Mouse (Mus musculus) midbrain, embryonic 11.5 days (tissue): ENCODE measurements around the gene Amotl1. TPM values are rescaled to one million over a fixed set of nuclear protein-coding genes. Genes with fewer than 3 reads are reported as not detected.

Source experiments
- ATAC-seq: fragments of 200-750 bp; cut with Nextera tagmentation; 2 replicates; pipeline ENCODE4 v1.8.0; 2017; ENCODE audit warnings: moderate TSS enrichment, moderate library complexity; ENCODE audit not compliant: low FRiP score
- DNase-seq: peaks from one replicate; pipeline ENCODE4 v3.0.0; 2015; ENCODE audit warnings: low spot score; ENCODE audit errors: missing footprints
- H3K27ac ChIP-seq: fragments of 300-500 bp; sonication (generic); 2 replicates; pipeline ENCODE4 v1.5.1; 2014; ENCODE audit warnings: low read depth, low read length
- H3K27me3 ChIP-seq: fragments of 300-500 bp; sonication (generic); 2 replicates; pipeline ENCODE4 v1.6.1; 2014; ENCODE audit warnings: mild to moderate bottlenecking, low read length, moderate library complexity, mixed read lengths; ENCODE audit not compliant: control insufficient read depth, insufficient read depth
- H3K36me3 ChIP-seq: fragments of 300-500 bp; sonication (generic); 2 replicates; pipeline ENCODE4 v1.6.1; 2014; ENCODE audit warnings: mild to moderate bottlenecking, low read length, moderate library complexity, mixed read lengths; ENCODE audit not compliant: control insufficient read depth, insufficient read depth
- H3K4me1 ChIP-seq: fragments of 300-500 bp; sonication (generic); 2 replicates; pipeline ENCODE4 v1.6.1; 2014; ENCODE audit warnings: low read length; ENCODE audit not compliant: control insufficient read depth, insufficient read depth
- H3K4me2 ChIP-seq: fragments of 300-500 bp; sonication (generic); 2 replicates; pipeline ENCODE4 v1.6.1; 2014; ENCODE audit warnings: mild to moderate bottlenecking, moderate library complexity
- H3K4me3 ChIP-seq: fragments of 300-500 bp; sonication (generic); 2 replicates; pipeline ENCODE4 v1.5.1; 2014; ENCODE audit warnings: low read depth, low read length
- H3K9ac ChIP-seq: fragments of 300-500 bp; sonication (generic); 2 replicates; pipeline ENCODE4 v1.6.1; 2014; ENCODE audit warnings: low read length
- H3K9me3 ChIP-seq: fragments of 300-500 bp; sonication (generic); 2 replicates; pipeline ENCODE4 v1.6.1; 2016; ENCODE audit warnings: low read length; ENCODE audit not compliant: control insufficient read depth
- WGBS: fragments of 180-500 bp; shearing (Covaris S2); extraction: QIAGEN DNeasy Blood & Tissue Kit; methylation state at CpG from one replicate; pipeline ENCODE4 v1.1.7; 2014; 5-methylcytosine and 5-hydroxymethylcytosine counted together
- polyA plus RNA-seq: library from polyadenylated mRNA; unstranded; fragments of >200 nt; fragmentation: Nextera tagmentation; extraction: Ambion mirVana; gene quantifications from 2 replicates; pipeline ENCODE4 v1.2.1, GENCODE M21; 2014

The Amotl1 gene
- polyA plus RNA-seq, 1 experiment from 2014 or later, result 15.2 TPM

DNA sequence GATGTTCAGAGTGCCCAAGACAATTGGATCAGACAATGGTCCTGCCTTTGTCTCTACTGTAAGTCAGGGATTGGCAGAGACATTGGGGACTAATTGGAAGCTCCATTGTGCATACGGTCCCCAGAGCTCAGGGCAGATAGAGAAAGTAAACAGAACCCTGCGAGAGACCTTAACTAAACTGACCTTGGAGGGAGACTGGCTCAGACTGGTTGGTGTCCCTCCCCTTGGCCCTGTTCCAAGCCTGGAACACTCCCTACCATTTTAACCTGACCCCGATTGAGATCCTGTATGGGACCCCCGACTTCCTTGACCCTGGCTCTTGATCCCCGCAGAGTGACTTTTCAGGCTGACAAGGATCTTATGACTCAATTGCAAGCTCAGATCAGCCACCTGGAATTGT, 114.9 kb downstream of the Amotl1 start:
- WGBS, result 81% methylated on average over 5 of the region's 5 CpGs
- no peak for ATAC-seq

DNA sequence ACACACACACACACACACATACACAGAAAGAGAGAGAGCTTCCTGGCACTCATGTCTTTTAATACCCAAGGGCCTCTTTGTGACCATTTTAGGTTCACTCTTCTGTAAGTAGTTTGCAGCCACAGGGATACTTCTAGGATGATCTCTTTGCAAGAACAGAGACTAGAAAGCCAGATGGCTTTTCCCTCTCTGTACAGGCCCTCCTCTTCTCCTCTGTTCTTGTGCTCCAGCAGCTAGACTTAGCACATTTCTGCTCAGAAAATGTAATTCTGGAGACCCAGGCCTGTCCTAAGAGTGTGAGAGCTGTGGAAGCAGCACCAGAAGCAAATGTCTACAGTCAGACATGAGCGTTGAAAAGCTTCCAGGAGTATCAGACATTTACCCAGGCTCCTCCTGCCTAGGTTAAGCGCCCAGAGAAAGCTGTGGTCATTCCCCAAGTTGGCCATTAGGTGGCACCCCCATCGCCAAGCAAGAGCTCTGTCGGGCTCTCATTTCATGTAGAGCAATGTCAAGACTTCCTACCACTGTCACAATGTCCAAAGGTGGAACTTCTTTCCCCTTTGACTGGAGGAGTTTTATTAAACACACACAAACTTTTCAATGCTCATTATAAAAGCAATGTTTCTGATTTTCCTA, 121.3 kb downstream of the Amotl1 start:
- no peak overlapping the region for H3K27ac ChIP-seq
- peak; percentile 65; the same call in 1 of the 2 replicates for ATAC-seq
- H3K27me3 ChIP-seq, result no peaks in the 10 kb centered on the region
- peak; percentile 94 for DNase-seq
- no peaks in the 10 kb centered on the region for H3K9me3 ChIP-seq
- no peaks in the 10 kb centered on the region for H3K4me1 ChIP-seq
- H3K9ac ChIP-seq, result no peak overlapping the region
- H3K4me2 ChIP-seq, result no peak overlapping the region
- WGBS, result 6% methylated on average over 4 of the region's 4 CpGs
- H3K4me3 ChIP-seq, result no peak overlapping the region
- H3K36me3 ChIP-seq, result no peaks in the 10 kb centered on the region

More for the DNA sequence above, 114.9 kb downstream of the Amotl1 start:
- Histone ChIP-seq H3K27ac (no peak overlapping the region), H3K4me3 (no peak overlapping the region), H3K27me3 (no peaks in the 10 kb centered on the region), H3K9ac (no peak overlapping the region), H3K4me1 (peaks cover 7% of the 10 kb centered on the region), H3K9me3 (no peaks in the 10 kb centered on the region), H3K36me3 (no peaks in the 10 kb centered on the region), H3K4me2 (no peak overlapping the region)
- no peak for DNase-seq

DNA sequence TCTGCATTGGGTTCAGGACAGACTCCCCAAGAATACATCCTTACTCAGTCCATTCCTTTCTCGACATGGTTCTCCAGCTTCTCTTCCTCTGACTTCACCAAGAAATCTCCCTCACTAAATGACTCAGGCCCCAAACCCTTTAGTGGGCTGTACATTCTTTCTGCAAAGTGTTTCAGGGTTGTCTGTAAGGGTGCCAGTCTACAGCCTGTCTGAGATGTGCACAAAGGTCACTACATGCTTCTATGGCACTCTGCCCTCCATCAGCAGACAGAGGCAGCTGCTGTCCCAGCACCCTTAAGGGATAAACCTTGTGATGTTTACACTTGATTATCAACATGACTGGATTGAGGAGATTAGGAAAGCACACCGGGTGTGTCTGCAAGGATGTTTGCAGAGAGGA, 123.2 kb downstream of the Amotl1 start:
- no peaks in the 10 kb centered on the region for H3K9me3 ChIP-seq
- H3K4me1 ChIP-seq, result no peaks in the 10 kb centered on the region
- no peak overlapping the region for H3K27ac ChIP-seq
- 53% methylated on average over 2 of the region's 2 CpGs for WGBS
- no peak overlapping the region for H3K9ac ChIP-seq
- H3K27me3 ChIP-seq, result no peaks in the 10 kb centered on the region
- no peak for ATAC-seq
- H3K36me3 ChIP-seq, result no peaks in the 10 kb centered on the region
- DNase-seq, result no peak
- H3K4me2 ChIP-seq, result no peak overlapping the region
- H3K4me3 ChIP-seq, result no peak overlapping the region

DNA sequence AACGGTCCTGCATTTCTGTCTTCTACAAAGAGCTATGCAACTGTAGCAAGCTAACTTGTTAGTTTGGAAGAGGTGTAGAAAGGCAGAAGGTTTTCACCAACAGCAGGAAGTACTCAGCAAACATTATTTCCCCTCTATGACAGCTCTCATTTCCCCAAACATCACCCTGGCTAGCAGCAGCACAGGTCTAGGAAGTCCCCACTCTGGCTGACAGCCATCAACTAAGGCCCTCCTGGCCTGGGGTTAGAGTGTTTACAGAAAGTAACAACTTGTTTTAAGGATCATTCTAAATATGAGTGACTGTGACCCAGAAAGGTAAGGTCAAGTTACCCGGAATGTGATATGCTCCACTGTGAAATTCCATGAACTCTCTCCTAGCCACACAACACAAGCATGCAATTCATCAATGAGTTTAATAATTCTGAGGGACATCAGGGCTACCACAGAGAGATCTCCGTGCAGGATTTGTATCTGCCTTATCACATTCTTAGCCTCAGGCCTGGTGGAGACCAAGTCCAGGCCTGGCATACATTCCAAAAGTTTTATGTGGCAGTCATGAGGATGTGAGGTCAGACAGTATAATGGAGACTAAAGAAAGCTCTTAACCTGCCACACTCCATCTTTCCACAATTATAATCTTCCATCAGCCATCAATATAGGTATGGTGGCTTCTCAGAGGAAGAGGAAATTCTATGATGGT, 123.7 kb downstream of the Amotl1 start:
- Histone ChIP-seq H3K9ac (no peak overlapping the region), H3K27me3 (no peaks in the 10 kb centered on the region), H3K4me3 (no peak overlapping the region), H3K9me3 (no peaks in the 10 kb centered on the region), H3K4me2 (no peak overlapping the region), H3K4me1 (no peaks in the 10 kb centered on the region), H3K27ac (no peak overlapping the region), H3K36me3 (no peaks in the 10 kb centered on the region)
- DNase-seq, result no peak
- no peak for ATAC-seq
- WGBS, result 76% methylated on average over 3 of the region's 3 CpGs

DNA sequence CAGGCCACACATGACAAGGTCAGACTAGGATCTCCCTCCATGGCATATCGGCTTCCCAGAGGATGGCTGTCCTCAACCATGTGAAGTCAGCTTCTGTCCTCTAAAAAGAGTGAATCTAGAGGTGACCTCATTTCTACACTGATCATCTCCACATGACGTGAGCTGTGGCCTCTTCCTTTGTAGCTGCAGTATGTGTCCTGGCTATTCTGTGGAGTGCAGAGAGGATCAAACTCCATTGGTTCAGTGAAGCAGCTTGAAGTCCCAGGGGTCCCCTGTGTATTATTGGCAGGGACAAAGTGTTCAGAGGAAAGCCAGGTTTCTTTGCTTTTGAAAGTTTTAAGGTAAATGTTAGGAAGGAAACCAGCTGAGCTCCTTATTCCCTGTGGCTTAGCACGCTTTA, 126.8 kb downstream of the Amotl1 start:
- Histone ChIP-seq H3K27me3 (no peaks in the 10 kb centered on the region), H3K4me1 (no peaks in the 10 kb centered on the region), H3K9me3 (no peaks in the 10 kb centered on the region), H3K4me2 (no peak overlapping the region), H3K27ac (no peak overlapping the region), H3K4me3 (no peak overlapping the region), H3K9ac (no peak overlapping the region), H3K36me3 (no peaks in the 10 kb centered on the region)
- DNase-seq (no peak), ATAC-seq (no peak)
- 86% methylated on average over 3 of the region's 3 CpGs for WGBS

DNA sequence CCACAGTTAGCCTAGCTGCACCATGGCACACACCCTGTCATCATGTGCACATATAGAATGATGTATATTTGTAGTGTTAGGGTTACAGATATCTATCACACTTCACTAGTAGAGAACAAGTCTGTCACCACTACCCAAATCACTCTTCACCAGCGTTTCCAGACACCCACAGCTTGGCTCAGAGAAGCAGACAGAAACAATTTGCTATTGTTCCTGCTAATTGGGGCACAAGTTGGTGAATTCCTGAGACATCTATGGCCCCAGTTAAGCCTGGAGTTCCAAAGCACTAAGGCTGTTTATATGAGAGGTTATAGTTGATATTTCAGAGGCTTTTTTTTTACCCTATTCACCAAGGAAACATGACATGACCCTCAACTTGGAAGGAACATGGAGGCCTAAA, 127.6 kb downstream of the Amotl1 start:
- Histone ChIP-seq H3K27ac (no peak overlapping the region), H3K36me3 (no peaks in the 10 kb centered on the region), H3K4me3 (no peak overlapping the region), H3K4me2 (no peak overlapping the region), H3K9ac (no peak overlapping the region), H3K4me1 (no peaks in the 10 kb centered on the region), H3K27me3 (no peaks in the 10 kb centered on the region), H3K9me3 (no peaks in the 10 kb centered on the region)
- WGBS, result 67% methylated on average over 1 of the region's 1 CpGs
- no peak for ATAC-seq
- no peak for DNase-seq

DNA sequence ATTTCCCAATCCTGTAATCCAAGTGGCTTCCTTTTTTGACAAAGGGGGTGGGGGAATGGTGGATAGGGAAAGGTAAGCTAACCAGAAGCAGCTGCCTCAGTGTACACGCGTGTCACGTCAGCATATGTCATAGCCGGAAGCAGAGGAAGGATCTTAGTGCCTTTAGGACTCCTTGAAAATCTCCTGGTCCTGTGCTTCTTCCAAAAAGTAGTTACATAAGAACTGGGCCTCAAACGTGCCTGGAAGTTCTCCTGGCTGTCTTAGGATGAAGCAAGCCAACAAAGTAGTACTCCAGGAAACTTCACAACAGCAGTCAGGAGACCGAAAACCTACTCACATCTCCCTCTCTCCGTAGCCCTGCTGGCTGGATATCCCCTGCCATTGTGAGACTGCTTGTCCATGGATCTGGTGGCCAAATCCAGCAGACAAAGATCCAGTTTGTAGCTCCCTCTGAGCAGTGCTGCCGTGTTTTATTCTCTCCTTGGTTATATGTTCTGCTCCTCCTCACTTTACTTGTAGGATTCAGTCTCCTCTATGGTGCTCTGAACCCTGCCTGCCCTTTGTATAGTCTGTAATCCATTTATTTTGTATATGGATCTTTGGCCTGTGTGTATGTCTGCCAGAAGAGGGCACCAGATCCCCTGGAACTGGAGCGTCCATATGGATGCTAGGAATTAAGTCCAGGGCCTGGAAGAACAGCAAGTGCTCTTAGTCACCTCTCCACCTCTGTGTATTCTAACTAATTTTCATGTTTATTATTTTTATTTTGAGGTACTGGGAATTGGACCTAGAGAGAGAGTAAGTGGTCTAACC, 132.0 kb downstream of the Amotl1 start:
- ATAC-seq, result peak; percentile 80
- no peak overlapping the region for H3K4me2 ChIP-seq
- no peak overlapping the region for H3K9ac ChIP-seq
- no peak overlapping the region for H3K4me3 ChIP-seq
- no peaks in the 10 kb centered on the region for H3K4me1 ChIP-seq
- H3K9me3 ChIP-seq, result no peaks in the 10 kb centered on the region
- WGBS, result 77% methylated on average over 9 of the region's 9 CpGs
- H3K27ac ChIP-seq, result no peak overlapping the region
- H3K36me3 ChIP-seq, result peaks cover 9% of the 10 kb centered on the region
- H3K27me3 ChIP-seq, result no peaks in the 10 kb centered on the region
- peak; percentile 86 for DNase-seq

DNA sequence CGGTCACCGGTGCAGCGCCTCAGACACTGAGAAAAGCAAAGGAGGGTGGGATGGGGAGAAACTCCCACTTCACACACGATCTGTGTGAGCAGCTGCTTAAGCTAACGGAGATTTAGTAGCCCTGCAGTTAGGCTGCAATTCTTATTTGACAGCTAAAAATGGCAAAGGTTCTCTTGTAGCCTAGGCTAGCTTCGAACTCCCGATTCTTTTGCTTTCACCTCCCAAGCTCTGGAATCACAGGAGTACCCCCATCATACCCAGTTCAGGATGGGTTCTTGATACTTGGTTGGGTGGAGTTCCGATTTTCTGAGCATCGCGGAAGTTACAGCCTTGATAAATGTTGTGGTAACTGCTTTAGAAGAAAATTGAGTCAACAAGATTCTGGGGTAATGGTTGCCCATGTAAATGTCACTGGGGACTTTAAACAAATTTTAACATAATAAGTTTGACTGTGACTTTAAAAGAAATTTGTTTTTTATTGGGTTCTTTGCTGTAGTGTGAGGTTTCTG, 143.9 kb downstream of the Amotl1 start:
- Histone ChIP-seq H3K27me3 (no peaks in the 10 kb centered on the region), H3K9me3 (no peaks in the 10 kb centered on the region), H3K4me2 (peak overlapping the region; percentile 72), H3K9ac (peak overlapping the region; percentile 90), H3K36me3 (peaks cover 14% of the 10 kb centered on the region; the same call in 1 of the 2 replicates), H3K4me3 (peak overlapping the region; percentile 84), H3K4me1 (no peaks in the 10 kb centered on the region), H3K27ac (peak overlapping the region; percentile 14; the same call in 1 of the 2 replicates)
- DNase-seq (peak; percentile 93), ATAC-seq (no peak)
- 5% methylated on average over 10 of the region's 10 CpGs for WGBS
